Mouse (Mus musculus) heart, embryonic 13.5 days (tissue): ENCODE measurements around the gene Olfr810. TPM values are rescaled to one million over a fixed set of nuclear protein-coding genes. Genes with fewer than 3 reads are reported as not detected.

Experiments used
- ATAC-seq: fragments of 200-750 bp; cut with Nextera tagmentation; 2 replicates; pipeline ENCODE4 v1.8.0; 2017; ENCODE audit warnings: moderate TSS enrichment; ENCODE audit not compliant: insufficient number of reproducible peaks, low FRiP score, low TSS enrichment; ENCODE audit errors: extremely low read depth
- H3K27ac ChIP-seq: fragments of 300-500 bp; sonication (generic); replicated peaks from 2 replicates; pipeline ENCODE4 v1.5.1; 2015; ENCODE audit warnings: moderate library complexity, mild to moderate bottlenecking, inconsistent platforms
- H3K27me3 ChIP-seq: fragments of 300-500 bp; sonication (generic); replicated peaks from 2 replicates; pipeline ENCODE4 v1.6.1; 2015; ENCODE audit warnings: mild to moderate bottlenecking, inconsistent platforms
- H3K36me3 ChIP-seq: fragments of 300-500 bp; sonication (generic); 2 replicates; pipeline ENCODE4 v1.6.1; 2015; ENCODE audit warnings: mild to moderate bottlenecking, inconsistent platforms
- H3K4me1 ChIP-seq: fragments of 300-500 bp; sonication (generic); 2 replicates; pipeline ENCODE4 v1.6.1; 2015; ENCODE audit warnings: inconsistent platforms
- H3K4me2 ChIP-seq: fragments of 300-500 bp; sonication (generic); 2 replicates; pipeline ENCODE4 v1.6.1; 2015; ENCODE audit warnings: inconsistent platforms, mild to moderate bottlenecking, moderate library complexity
- H3K4me3 ChIP-seq: fragments of 300-500 bp; sonication (generic); 2 replicates; pipeline ENCODE4 v1.5.1; 2015; ENCODE audit warnings: moderate library complexity, mild to moderate bottlenecking, inconsistent platforms
- H3K9ac ChIP-seq: fragments of 300-500 bp; sonication (generic); 2 replicates; pipeline ENCODE4 v1.6.1; 2015; ENCODE audit warnings: inconsistent platforms, mild to moderate bottlenecking, moderate library complexity
- H3K9me3 ChIP-seq: fragments of 300-500 bp; sonication (generic); 2 replicates; pipeline ENCODE4 v1.6.1; 2016; ENCODE audit warnings: inconsistent platforms
- WGBS: fragments of 180-500 bp; shearing (Covaris S2); methylation state at CpG from one replicate; pipeline ENCODE4 v1.1.7; 2015; ENCODE audit warnings: mixed read lengths; 5-methylcytosine and 5-hydroxymethylcytosine counted together
- polyA plus RNA-seq: library from polyadenylated mRNA; unstranded; fragments of >200 nt; fragmentation: Nextera tagmentation; extraction: Ambion mirVana; gene quantifications from 2 replicates; pipeline ENCODE4 v1.2.1, GENCODE M21; 2015

Gene Olfr810
- polyA plus RNA-seq = not detected in 2 replicates

GRCm38 (mm10) chr10:129794817-129795216, at the start of gene Olfr810:
Gene Olfr810 (minus strand): TSS chr10:129794917.
- Histone ChIP-seq H3K4me3 (no peak within 1 kb of the TSS), H3K4me2 (no peak within 1 kb of the TSS), H3K9ac (no peak within 1 kb of the TSS)

GRCm38 (mm10) chr10:129804296-129804695, 9.6 kb upstream of the Olfr810 start, which contains the start of gene Olfr811:
Gene Olfr811 (minus strand): TSS chr10:129804396.
- Histone ChIP-seq H3K27me3 (no peaks in the 10 kb centered on the region), H3K36me3 (no peaks in the 10 kb centered on the region), H3K9ac (no peak within 1 kb of the TSS), H3K4me2 (no peak within 1 kb of the TSS), H3K27ac (no peak within 1 kb of the TSS), H3K4me1 (no peaks in the 10 kb centered on the region), H3K4me3 (no peak within 1 kb of the TSS), H3K9me3 (no peaks in the 10 kb centered on the region)
- no peak for ATAC-seq
- WGBS = 69% methylated on average over 4 of the region's 4 CpGs

More at GRCm38 (mm10) chr10:129794817-129795216, at the start of gene Olfr810:
- no peaks in the 10 kb centered on the region for H3K9me3 ChIP-seq
- no peaks in the 10 kb centered on the region for H3K4me1 ChIP-seq
- H3K36me3 ChIP-seq = no peaks in the 10 kb centered on the region
- H3K27me3 ChIP-seq = no peaks in the 10 kb centered on the region
- ATAC-seq = no peak
- H3K27ac ChIP-seq = no peak within 1 kb of the TSS

GRCm38 (mm10) chr10:129778123-129778522, 16.6 kb downstream of the Olfr810 start:
- H3K4me1 ChIP-seq = no peaks in the 10 kb centered on the region
- ATAC-seq = no peak
- no peaks in the 10 kb centered on the region for H3K36me3 ChIP-seq
- H3K4me2 ChIP-seq = no peak overlapping the region
- no peaks in the 10 kb centered on the region for H3K27me3 ChIP-seq
- H3K27ac ChIP-seq = no peak overlapping the region
- no peak overlapping the region for H3K4me3 ChIP-seq
- H3K9me3 ChIP-seq = no peaks in the 10 kb centered on the region
- H3K9ac ChIP-seq = no peak overlapping the region

GRCm38 (mm10) chr10:129774338-129774737, 20.4 kb downstream of the Olfr810 start, which contains the start of gene Olfr809:
Gene Olfr809 (plus strand): TSS chr10:129774638.
- no peak within 1 kb of the TSS for H3K4me3 ChIP-seq
- H3K27ac ChIP-seq = no peak within 1 kb of the TSS
- ATAC-seq = no peak
- H3K4me2 ChIP-seq = no peak within 1 kb of the TSS
- H3K36me3 ChIP-seq = no peaks in the 10 kb centered on the region
- no peaks in the 10 kb centered on the region for H3K27me3 ChIP-seq
- H3K9me3 ChIP-seq = no peaks in the 10 kb centered on the region
- no peak within 1 kb of the TSS for H3K9ac ChIP-seq
- H3K4me1 ChIP-seq = no peaks in the 10 kb centered on the region

DNA sequence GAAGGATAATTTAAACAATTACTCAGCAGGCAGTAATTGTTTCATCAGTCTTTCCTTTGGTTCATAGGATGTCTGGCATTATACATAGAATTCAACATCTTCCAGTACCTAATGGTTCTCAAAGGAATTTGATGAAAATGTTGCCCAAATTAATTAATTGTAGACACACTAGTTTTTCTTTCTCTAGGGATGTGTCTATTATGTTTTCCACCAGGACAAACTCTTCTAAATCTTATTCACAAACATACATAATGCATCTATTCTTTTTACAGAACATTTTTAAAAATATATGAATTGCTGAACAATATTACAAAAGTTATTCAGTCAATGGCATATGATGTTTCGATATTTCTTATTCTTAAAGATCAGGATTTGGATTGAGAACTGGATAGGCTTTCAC, 29.5 kb downstream of the Olfr810 start, which contains the start of gene Olfr808:
TSS of gene Olfr808 (plus strand) at position 301 of the 400 bp plus-strand sequence.
- Histone ChIP-seq H3K36me3 (no peaks in the 10 kb centered on the region), H3K4me3 (no peak within 1 kb of the TSS), H3K27me3 (no peaks in the 10 kb centered on the region), H3K4me1 (no peaks in the 10 kb centered on the region), H3K27ac (no peak within 1 kb of the TSS), H3K9ac (no peak within 1 kb of the TSS), H3K9me3 (no peaks in the 10 kb centered on the region), H3K4me2 (no peak within 1 kb of the TSS)
- no peak for ATAC-seq
- WGBS = 74% methylated on average over 1 of the region's 1 CpGs

- Histone ChIP-seq H3K27me3 (no peaks in the 10 kb centered on the region), H3K27ac (no peak within 1 kb of the TSS), H3K9me3 (no peaks in the 10 kb centered on the region), H3K4me3 (no peak within 1 kb of the TSS), H3K9ac (no peak within 1 kb of the TSS), H3K36me3 (no peaks in the 10 kb centered on the region), H3K4me2 (no peak within 1 kb of the TSS), H3K4me1 (no peaks in the 10 kb centered on the region)
- no peak for ATAC-seq
- WGBS = 72% methylated on average over 1 of the region's 1 CpGs
Observed at GRCm38 (mm10) chr10:129757693-129758092, 37.0 kb downstream of the Olfr810 start, which contains the start of gene Olfr807. Gene Olfr807 (minus strand): TSS chr10:129757793.

GRCm38 (mm10) chr10:129741821-129742220, 52.9 kb downstream of the Olfr810 start, which contains the start of gene Olfr806:
Gene Olfr806 (minus strand): TSS chr10:129741921.
- H3K36me3 ChIP-seq = no peaks in the 10 kb centered on the region
- no peaks in the 10 kb centered on the region for H3K4me1 ChIP-seq
- no peak within 1 kb of the TSS for H3K9ac ChIP-seq
- no peaks in the 10 kb centered on the region for H3K27me3 ChIP-seq
- H3K27ac ChIP-seq = no peak within 1 kb of the TSS
- H3K4me2 ChIP-seq = no peak within 1 kb of the TSS
- ATAC-seq = no peak
- H3K9me3 ChIP-seq = no peaks in the 10 kb centered on the region
- no peak within 1 kb of the TSS for H3K4me3 ChIP-seq

Other genes starting within 250 kb of the Olfr810 start
- not detected in 2 replicates for gene Olfr794, start 227.3 kb downstream of the Olfr810 start, polyA plus RNA-seq
- not detected in 2 replicates for gene Olfr796, start 182.3 kb downstream of the Olfr810 start, polyA plus RNA-seq
- not detected in 2 replicates for gene Olfr798, start 167.0 kb downstream of the Olfr810 start, polyA plus RNA-seq
- gene Olfr799, start 157.4 kb downstream of the Olfr810 start, polyA plus RNA-seq = not detected in 2 replicates
- gene Olfr800, start 137.2 kb downstream of the Olfr810 start, polyA plus RNA-seq = not detected in 2 replicates
- gene Olfr801, start 121.1 kb downstream of the Olfr810 start, polyA plus RNA-seq = not detected in 2 replicates
- gene Olfr802, start 106.7 kb downstream of the Olfr810 start, polyA plus RNA-seq = not detected in 2 replicates
- not detected in 2 replicates for gene Olfr803, start 100.6 kb downstream of the Olfr810 start, polyA plus RNA-seq
- gene Olfr804, start 91.7 kb downstream of the Olfr810 start, polyA plus RNA-seq = not detected in 2 replicates
- not detected in 2 replicates for gene Olfr805, start 65.5 kb downstream of the Olfr810 start, polyA plus RNA-seq
- not detected in 2 replicates for gene Olfr806, start 53.0 kb downstream of the Olfr810 start, polyA plus RNA-seq
- gene Olfr807, start 37.1 kb downstream of the Olfr810 start, polyA plus RNA-seq = not detected in 2 replicates
- gene Olfr808, start 29.4 kb downstream of the Olfr810 start, polyA plus RNA-seq = not detected in 2 replicates
- gene Olfr809, start 20.3 kb downstream of the Olfr810 start, polyA plus RNA-seq = not detected in 2 replicates
- not detected in 2 replicates for gene Olfr811, start 9.5 kb upstream of the Olfr810 start, polyA plus RNA-seq
- gene Olfr812, start 51.2 kb upstream of the Olfr810 start, polyA plus RNA-seq = not detected in 2 replicates
- gene Olfr813, start 60.5 kb upstream of the Olfr810 start, polyA plus RNA-seq = not detected in 2 replicates
- gene Olfr814, start 84.9 kb upstream of the Olfr810 start, polyA plus RNA-seq = not detected in 2 replicates
- not detected in 2 replicates for gene Olfr815, start 111.0 kb upstream of the Olfr810 start, polyA plus RNA-seq
- not detected in 2 replicates for gene Olfr816, start 120.7 kb upstream of the Olfr810 start, polyA plus RNA-seq
- not detected in 2 replicates for gene Olfr818, start 154.2 kb upstream of the Olfr810 start, polyA plus RNA-seq
- gene Olfr819, start 172.3 kb upstream of the Olfr810 start, polyA plus RNA-seq = not detected in 2 replicates
- not detected in 2 replicates for gene Olfr247, start 181.2 kb upstream of the Olfr810 start, polyA plus RNA-seq
- gene Gm10310, start 190.1 kb upstream of the Olfr810 start, polyA plus RNA-seq = not detected in 2 replicates
- gene Olfr820, start 217.7 kb upstream of the Olfr810 start, polyA plus RNA-seq = not detected in 2 replicates
- gene Olfr821, start 235.4 kb upstream of the Olfr810 start, polyA plus RNA-seq = not detected in 2 replicates